Mouse (Mus musculus) cerebellum, adult 11 months (tissue): ENCODE measurements around the gene Kif17.

ENCODE experiments used
- DNase-seq: peaks from one replicate; pipeline ENCODE4 v3.0.0; 2022

Kif17 gene

GRCm38 (mm10) chr4:138343341-138343837 lies 93.2 kb downstream of the Kif17 start:
- peak; percentile 52 for DNase-seq

DNA sequence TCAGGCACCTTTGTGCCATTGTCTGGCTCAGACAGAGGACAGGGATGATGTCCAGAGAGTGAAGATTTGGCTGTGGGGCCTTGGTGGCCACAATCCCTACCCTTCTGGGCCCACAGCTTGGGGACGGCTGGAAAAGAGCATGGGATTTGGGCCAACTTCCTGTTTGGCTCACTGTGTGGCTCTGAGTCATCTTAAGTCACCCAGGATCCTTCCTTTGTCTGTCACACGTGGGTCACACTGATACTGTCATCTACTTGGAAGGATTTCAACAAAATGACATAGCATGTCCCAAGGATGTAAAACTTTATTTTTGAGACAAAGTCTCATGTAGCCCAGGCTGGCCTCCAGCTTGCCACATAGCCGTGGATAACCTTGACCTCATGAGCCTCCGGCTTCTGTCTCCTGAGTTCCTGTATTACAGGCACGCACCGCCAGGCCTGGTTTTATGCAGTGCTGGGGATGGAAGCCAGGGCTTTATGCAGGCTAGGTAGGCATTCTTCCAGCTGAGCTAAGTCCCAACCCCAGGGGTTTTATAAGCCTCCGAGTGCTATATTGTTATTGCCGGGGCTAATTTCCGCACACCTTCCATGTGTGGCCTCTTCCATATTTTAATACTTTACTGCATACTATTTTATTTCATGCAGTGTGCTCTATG lies 94.8 kb downstream of the Kif17 start:
- peak; percentile 33 for DNase-seq

GRCm38 (mm10) chr4:138347280-138347679 lies 97.0 kb downstream of the Kif17 start:
- no peak for DNase-seq

DNA sequence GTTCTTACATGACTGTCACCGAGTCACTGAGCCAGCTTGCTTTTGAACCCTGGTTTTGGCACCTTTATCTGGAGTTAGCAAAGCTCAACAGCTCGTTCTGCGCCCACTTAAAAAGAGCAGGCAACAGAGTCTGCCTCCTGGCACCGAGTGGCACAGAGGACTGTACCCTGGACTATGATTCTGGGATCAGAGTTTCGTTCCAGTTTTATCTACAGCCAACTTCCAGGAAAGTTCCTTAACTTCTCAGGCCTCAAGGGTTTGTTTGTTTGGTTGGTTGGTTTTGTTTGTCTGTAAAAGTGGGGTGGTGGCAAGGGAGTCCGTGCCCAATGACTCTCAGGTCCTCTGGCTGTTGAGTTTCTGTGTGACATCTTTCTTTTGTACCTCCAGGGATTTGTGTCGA lies 98.5 kb downstream of the Kif17 start:
- DNase-seq = no peak
